Mouse (Mus musculus) hindbrain, embryonic 12.5 days (tissue): ENCODE results near the gene Ilf3. TPM values are rescaled to one million over a fixed set of nuclear protein-coding genes. Genes with fewer than 3 reads are reported as not detected.

Source experiments
- ATAC-seq: fragments of 200-750 bp; cut with Nextera tagmentation; 2 replicates; pipeline ENCODE4 v1.8.0; 2017; ENCODE audit warnings: moderate TSS enrichment; ENCODE audit not compliant: low FRiP score
- H3K27ac ChIP-seq: fragments of 300-500 bp; sonication (generic); 2 replicates; pipeline ENCODE4 v1.5.1; 2016; ENCODE audit warnings: mild to moderate bottlenecking
- H3K27me3 ChIP-seq: fragments of 300-500 bp; sonication (generic); 2 replicates; pipeline ENCODE4 v1.6.1; 2016; ENCODE audit warnings: mild to moderate bottlenecking
- H3K36me3 ChIP-seq: fragments of 300-500 bp; sonication (generic); 2 replicates; pipeline ENCODE4 v1.6.1; 2016; ENCODE audit warnings: mild to moderate bottlenecking
- H3K4me1 ChIP-seq: fragments of 300-500 bp; sonication (generic); 2 replicates; pipeline ENCODE4 v1.6.1; 2016
- H3K4me2 ChIP-seq: fragments of 300-500 bp; sonication (generic); replicated peaks from 2 replicates; pipeline ENCODE4 v1.6.1; 2016; ENCODE audit warnings: mild to moderate bottlenecking
- H3K4me3 ChIP-seq: fragments of 300-500 bp; sonication (generic); 2 replicates; pipeline ENCODE4 v1.5.1; 2016; ENCODE audit warnings: mild to moderate bottlenecking
- H3K9ac ChIP-seq: fragments of 300-500 bp; sonication (generic); 2 replicates; pipeline ENCODE4 v1.6.1; 2016; ENCODE audit warnings: mild to moderate bottlenecking, moderate library complexity
- H3K9me3 ChIP-seq: fragments of 300-500 bp; sonication (generic); replicated peaks from 2 replicates; pipeline ENCODE4 v1.6.1; 2016; ENCODE audit warnings: mild to moderate bottlenecking
- WGBS: fragments of 180-500 bp; shearing (Covaris S2); methylation state at CpG from one replicate; pipeline ENCODE4 v1.1.7; 2016; 5-methylcytosine and 5-hydroxymethylcytosine counted together
- polyA plus RNA-seq: library from polyadenylated mRNA; unstranded; fragments of >200 nt; fragmentation: Nextera tagmentation; extraction: Ambion mirVana; gene quantifications from 2 replicates; pipeline ENCODE4 v1.2.1, GENCODE M21; 2016

The Ilf3 gene
- polyA plus RNA-seq, 1 experiment from 2014 or later: 283 TPM

DNA sequence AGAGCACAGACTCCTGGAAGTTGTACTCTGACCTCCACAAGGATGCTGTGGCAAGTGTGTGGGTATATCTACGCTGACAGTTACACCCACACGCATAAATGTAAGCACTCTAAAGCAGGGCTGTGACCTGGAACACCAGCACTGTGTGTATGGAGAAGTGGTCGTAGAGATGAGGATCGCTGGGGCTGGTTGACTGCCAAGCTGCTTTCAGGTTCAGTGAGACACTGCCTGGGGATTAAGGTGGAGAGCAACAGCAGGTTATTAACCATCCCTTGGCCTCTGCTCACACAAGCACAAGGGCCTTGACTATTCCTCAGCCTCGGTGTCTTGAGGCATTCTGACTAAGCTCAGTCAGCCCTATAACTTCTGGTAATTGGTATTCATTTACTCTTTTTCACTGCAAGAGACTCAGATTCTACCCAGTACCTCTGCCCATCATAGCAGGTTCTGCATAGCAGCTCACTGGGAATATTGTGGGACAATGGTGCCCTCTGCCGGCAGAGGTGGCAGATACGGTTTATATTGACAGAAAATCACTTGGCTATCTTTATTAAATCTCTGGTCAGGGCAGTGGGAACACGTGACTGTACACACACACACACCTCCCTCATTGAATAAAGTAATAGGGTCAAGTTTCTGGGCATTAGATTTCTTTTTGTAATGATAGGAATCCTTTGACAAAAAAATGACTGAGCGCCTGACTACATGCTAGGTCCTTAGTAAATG is 42.1 kb downstream of the Ilf3 start:
- 0 out of 2 replicates have a peak, but pooled peaks have one; percentile 8 for ATAC-seq
- H3K9me3 ChIP-seq: no peaks in the 10 kb centered on the region
- H3K27me3 ChIP-seq: no peaks in the 10 kb centered on the region
- no peak overlapping the region for H3K27ac ChIP-seq
- H3K4me1 ChIP-seq: peaks cover 18% of the 10 kb centered on the region
- H3K9ac ChIP-seq: no peak overlapping the region
- H3K4me3 ChIP-seq: no peak overlapping the region
- H3K36me3 ChIP-seq: peaks cover 32% of the 10 kb centered on the region
- 36% methylated on average over 9 of the region's 9 CpGs for whole genome bisulfite sequencing
- no peak overlapping the region for H3K4me2 ChIP-seq

DNA sequence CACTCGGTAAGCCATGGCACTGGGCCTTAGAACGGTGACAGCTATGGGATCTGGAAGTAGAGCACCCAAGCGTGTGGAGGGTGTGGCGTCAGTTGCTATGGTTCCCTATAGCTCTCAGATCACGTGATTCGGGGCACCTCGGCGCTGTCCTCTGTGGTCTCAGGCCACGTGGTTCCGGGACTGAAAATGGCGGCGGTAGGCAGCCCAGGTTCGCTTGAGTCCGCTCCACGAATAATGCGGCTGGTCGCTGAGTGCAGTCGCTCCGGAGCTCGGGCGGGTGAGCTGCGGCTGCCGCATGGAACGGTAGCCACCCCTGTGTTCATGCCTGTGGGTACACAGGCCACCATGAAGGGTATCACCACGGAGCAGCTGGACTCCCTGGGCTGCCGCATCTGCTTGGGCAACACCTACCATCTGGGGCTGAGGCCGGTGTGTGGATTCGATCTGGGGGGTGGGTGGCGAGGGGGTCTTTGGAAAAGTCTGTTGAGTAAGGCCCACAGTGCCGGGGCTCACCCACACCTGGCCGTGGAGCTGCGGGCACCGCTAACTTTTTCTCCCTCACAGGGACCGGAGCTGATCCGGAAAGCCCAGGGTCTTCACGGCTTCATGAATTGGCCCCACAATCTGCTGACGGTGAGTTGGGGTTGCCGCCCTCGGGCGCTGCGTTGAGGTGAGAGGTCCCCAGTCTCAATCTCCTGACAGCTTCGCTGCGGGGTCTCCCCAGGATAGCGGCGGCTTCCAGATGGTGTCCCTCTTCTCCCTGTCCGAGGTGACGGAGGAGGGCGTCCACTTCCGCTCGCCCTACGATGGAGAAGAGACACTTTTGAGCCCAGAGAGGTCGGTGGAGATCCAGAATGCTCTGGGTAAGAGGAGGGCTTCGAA is 44.2 kb downstream of the Ilf3 start, which contains the start of gene Qtrt1:
Gene Qtrt1, plus strand, starts transcription at position 169 of the 882 bp plus-strand sequence.
- peak; percentile 96 for ATAC-seq
- Histone ChIP-seq H3K9me3 (no peaks in the 10 kb centered on the region), H3K4me3 (peak within 1 kb of the TSS; percentile 86), H3K27me3 (no peaks in the 10 kb centered on the region), H3K36me3 (peaks cover 29% of the 10 kb centered on the region), H3K4me1 (peaks cover 18% of the 10 kb centered on the region), H3K4me2 (peak within 1 kb of the TSS; percentile 90), H3K9ac (peak within 1 kb of the TSS; percentile 77), H3K27ac (peak within 1 kb of the TSS; percentile 75)
- 2% methylated on average over 53 of the region's 53 CpGs for WGBS

DNA sequence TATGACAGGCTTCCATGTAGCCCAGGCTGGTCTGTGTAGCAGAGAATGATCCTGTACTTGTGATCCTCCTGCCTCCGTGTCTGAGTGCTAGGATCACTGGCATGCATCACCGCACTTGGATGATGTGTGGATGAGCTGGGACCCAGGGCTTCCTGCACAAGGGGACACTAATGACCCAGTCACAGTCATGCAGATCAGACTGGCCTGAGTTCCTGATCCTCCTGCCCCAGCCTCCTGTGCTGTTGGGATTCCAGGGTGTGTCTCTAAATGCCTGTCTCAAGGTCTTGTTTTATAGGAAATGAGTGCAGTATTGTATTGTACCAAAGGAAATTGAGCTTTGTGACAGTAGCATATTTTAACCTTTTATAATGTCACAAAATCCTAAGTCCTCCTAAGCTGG is 50.2 kb downstream of the Ilf3 start:
- no peak overlapping the region for H3K4me3 ChIP-seq
- H3K36me3 ChIP-seq: peaks cover 67% of the 10 kb centered on the region
- no peaks in the 10 kb centered on the region for H3K9me3 ChIP-seq
- H3K27me3 ChIP-seq: no peaks in the 10 kb centered on the region
- 90% methylated on average over 2 of the region's 2 CpGs for WGBS
- no peak for ATAC-seq
- no peak overlapping the region for H3K4me2 ChIP-seq
- no peak overlapping the region for H3K27ac ChIP-seq
- H3K9ac ChIP-seq: no peak overlapping the region
- peaks cover 5% of the 10 kb centered on the region for H3K4me1 ChIP-seq

DNA sequence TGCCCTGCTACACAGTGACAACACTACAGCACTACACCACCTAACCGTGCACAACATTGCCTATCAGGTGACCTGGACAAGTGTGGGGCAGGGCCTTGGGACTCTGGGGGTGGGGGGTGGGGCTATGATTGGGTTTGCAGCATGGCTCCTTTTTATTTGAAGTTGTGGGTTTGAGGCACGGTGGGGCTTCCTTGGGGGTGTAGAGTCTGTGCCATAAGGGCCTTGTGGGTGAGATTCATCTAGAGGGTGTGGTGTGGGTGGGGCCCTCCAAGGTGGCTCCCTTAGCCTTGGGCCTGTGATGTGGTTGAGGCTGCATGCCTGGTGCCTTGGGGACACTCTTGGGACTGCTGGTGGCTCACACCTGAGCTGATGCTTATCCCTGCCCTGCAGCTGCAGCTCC is 52.0 kb downstream of the Ilf3 start:
- no peaks in the 10 kb centered on the region for H3K4me1 ChIP-seq
- no peaks in the 10 kb centered on the region for H3K9me3 ChIP-seq
- H3K36me3 ChIP-seq: peaks cover 59% of the 10 kb centered on the region
- no peak overlapping the region for H3K9ac ChIP-seq
- 92% methylated on average over 2 of the region's 2 CpGs for WGBS
- H3K27ac ChIP-seq: no peak overlapping the region
- no peak overlapping the region for H3K4me2 ChIP-seq
- no peaks in the 10 kb centered on the region for H3K27me3 ChIP-seq
- H3K4me3 ChIP-seq: no peak overlapping the region
- ATAC-seq: no peak

DNA sequence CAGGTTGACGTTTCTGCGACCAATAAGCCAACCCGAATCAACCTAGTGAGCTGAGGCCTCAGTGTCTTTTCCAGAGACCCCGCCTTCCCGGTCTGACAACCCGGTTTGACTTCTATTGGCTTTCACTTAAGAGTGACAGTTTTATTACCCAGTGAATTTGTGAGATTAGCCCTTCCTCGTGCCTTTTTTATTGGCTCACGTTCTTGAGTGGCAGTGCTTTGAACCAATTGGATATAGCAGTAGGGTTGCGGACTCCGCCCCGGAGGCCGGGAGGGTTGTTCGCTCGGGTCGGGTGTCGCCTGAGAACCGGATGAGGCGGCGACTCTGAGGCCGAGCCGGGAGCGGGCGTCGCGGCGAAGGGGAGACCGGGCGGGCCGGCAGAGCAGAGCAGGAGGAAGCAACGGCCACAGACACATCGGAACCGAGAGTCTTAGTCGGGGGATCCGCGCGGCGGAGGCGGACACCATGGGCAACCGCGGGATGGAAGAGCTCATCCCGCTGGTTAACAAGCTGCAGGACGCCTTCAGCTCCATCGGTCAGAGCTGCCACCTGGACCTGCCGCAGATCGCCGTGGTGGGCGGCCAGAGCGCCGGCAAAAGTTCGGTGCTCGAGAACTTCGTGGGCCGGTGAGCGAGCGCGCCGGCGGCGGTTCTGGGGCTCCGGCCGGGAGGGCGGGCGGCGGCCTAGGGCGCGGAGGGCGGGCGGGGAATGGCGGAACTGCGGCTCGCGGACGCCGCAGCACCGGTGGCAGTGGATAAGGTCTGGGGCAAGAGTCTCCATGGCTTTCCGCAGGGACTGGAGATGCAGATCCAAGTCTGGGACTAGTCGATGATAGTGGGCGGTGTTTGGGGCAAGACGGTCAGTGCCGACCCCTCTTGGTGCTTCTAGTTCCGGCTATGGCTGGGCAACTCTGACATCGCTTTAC is 57.2 kb downstream of the Ilf3 start, which contains the start of gene Dnm2:
Gene Dnm2, plus strand, starts transcription at position 278 of the 925 bp plus-strand sequence.
- H3K36me3 ChIP-seq: peaks cover 17% of the 10 kb centered on the region
- under 1% methylated on average over 81 of the region's 82 CpGs for WGBS
- H3K27ac ChIP-seq: peak within 1 kb of the TSS; percentile 82
- H3K4me2 ChIP-seq: peak within 1 kb of the TSS; percentile 85
- peaks cover 24% of the 10 kb centered on the region for H3K4me1 ChIP-seq
- peak within 1 kb of the TSS; percentile 90 for H3K9ac ChIP-seq
- H3K9me3 ChIP-seq: no peaks in the 10 kb centered on the region
- ATAC-seq: peak; percentile 99
- H3K4me3 ChIP-seq: peak within 1 kb of the TSS; percentile 90
- H3K27me3 ChIP-seq: no peaks in the 10 kb centered on the region

DNA sequence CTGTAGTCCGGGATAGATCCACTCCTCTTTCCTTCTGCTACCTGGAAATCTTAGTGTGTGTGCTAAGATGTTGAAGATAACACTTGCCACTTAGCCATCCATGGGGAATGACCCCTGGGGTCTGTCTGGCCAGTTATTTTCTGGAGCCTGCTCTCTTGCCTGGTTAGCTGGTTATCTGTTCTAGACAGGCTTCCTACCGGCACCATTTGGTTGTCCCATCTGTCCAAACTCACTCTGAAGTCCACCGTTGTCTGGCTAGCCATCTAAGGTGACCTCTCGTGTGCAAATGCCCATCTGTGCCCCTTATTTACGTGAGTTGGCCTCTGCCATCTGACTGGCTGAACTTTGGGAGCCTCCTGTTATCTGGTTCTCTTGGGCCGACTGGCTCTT is 57.9 kb downstream of the Ilf3 start:
- Histone ChIP-seq H3K9ac (peak overlapping the region; percentile 90), H3K9me3 (no peaks in the 10 kb centered on the region), H3K4me3 (peak overlapping the region; percentile 90), H3K4me1 (peaks cover 28% of the 10 kb centered on the region), H3K4me2 (peak overlapping the region; percentile 85), H3K27ac (no peak overlapping the region), H3K27me3 (no peaks in the 10 kb centered on the region), H3K36me3 (peaks cover 10% of the 10 kb centered on the region)
- ATAC-seq: no peak
- WGBS: 9% methylated on average over 6 of the region's 6 CpGs

DNA sequence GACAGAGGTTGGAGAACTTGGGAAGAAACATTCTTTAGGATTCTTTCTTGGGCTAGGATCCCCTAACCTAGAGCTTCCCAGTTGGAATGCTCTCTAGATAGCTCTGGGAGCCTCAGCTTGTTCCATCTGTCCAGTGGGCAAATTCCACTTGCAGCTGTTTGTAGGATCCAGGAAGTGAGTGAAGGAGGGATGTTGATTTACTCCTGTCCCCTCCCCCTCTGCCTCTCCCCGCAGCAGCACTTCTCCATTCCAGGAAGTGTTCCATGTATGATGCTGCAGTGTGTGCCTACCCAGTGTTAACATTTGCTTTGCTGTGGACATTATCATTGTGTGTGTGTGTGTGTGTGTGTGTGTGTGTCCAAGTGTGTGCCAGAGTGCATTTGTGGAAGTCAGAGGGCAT is 58.3 kb downstream of the Ilf3 start:
- Histone ChIP-seq H3K27me3 (no peaks in the 10 kb centered on the region), H3K4me3 (peak overlapping the region; percentile 90), H3K9me3 (no peaks in the 10 kb centered on the region), H3K4me1 (peaks cover 28% of the 10 kb centered on the region), H3K4me2 (peak overlapping the region; percentile 85), H3K27ac (no peak overlapping the region), H3K36me3 (peaks cover 6% of the 10 kb centered on the region), H3K9ac (peak overlapping the region; percentile 90)
- no peak for ATAC-seq
- 31% methylated on average over 1 of the region's 1 CpGs for WGBS

DNA sequence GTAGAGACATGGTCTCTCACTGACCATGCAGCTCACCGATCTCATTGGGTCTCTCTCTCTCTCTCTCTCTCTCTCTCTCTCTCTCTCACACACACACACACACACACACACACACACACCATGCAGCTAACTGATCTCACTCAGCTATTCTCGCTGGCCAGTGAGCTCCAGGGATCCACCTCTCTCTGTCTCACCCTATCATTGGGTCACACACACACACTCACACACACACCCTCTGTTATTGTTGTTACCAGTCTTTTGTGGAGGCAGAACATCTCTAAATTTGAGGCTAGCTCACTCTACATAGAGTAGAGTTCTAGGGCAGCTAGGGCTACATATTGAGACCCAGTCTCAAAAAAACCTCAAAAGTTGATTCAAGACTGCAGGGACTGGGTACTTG is 58.9 kb downstream of the Ilf3 start:
- peak overlapping the region; percentile 90; the same call in 1 of the 2 replicates for H3K4me3 ChIP-seq

DNA sequence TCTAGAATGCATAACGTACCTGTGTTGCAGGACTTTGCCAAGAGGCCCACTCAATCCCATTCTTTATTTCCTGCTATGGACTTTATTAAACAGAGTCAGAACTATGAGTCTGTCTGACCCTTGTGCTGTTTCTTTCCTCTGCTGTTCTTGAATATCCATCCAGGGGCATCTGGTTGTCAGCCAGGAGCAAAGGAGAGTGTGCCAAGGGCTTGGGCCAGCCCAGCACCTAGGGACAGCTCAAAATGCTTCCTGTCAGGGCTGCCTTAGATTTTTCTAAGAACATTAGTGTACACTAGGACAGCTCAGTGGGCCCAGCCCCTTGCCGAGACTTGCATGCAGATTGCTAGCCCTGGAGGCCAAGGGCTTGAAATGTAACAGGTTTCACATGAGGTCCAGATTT is 60.1 kb downstream of the Ilf3 start:
- Histone ChIP-seq H3K27me3 (no peaks in the 10 kb centered on the region), H3K4me1 (peaks cover 28% of the 10 kb centered on the region), H3K9ac (no peak overlapping the region), H3K4me2 (no peak overlapping the region), H3K27ac (no peak overlapping the region), H3K9me3 (no peaks in the 10 kb centered on the region), H3K36me3 (no peaks in the 10 kb centered on the region), H3K4me3 (no peak overlapping the region)
- 84% methylated on average over 2 of the region's 2 CpGs for WGBS
- ATAC-seq: no peak

More for the DNA sequence above, 58.9 kb downstream of the Ilf3 start:
- no peaks in the 10 kb centered on the region for H3K9me3 ChIP-seq
- H3K4me1 ChIP-seq: peaks cover 28% of the 10 kb centered on the region
- peak overlapping the region; percentile 90; the same call in 1 of the 2 replicates for H3K9ac ChIP-seq
- no peaks in the 10 kb centered on the region for H3K27me3 ChIP-seq
- no peak overlapping the region for H3K27ac ChIP-seq
- peaks cover under 1% of the 10 kb centered on the region for H3K36me3 ChIP-seq
- ATAC-seq: no peak
- H3K4me2 ChIP-seq: peak overlapping the region; percentile 85
- WGBS: 72% methylated on average over 2 of the region's 2 CpGs

DNA sequence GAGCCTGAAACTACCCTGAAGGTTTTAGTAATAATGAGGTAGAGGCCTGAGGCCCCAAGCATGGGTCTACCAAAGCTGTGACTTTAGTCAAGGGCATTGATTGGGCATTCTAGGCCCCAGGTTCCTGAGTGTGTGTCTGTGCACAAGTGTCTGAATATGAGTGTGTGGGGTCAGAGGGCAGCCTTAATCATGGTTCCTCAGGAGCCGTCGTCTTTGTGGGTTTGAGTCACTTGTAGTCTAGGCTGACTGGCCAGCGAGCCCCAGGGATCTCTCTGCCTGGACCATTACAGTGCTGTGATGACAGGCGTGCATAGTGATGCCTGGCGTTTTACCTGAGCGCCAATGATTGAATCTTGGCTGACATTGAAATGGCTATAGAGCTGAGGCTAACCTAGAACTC is 60.5 kb downstream of the Ilf3 start:
- no peak overlapping the region for H3K27ac ChIP-seq
- no peaks in the 10 kb centered on the region for H3K27me3 ChIP-seq
- peaks cover 28% of the 10 kb centered on the region for H3K4me1 ChIP-seq
- no peak overlapping the region for H3K4me3 ChIP-seq
- WGBS: 81% methylated on average over 6 of the region's 6 CpGs
- H3K9me3 ChIP-seq: no peaks in the 10 kb centered on the region
- H3K36me3 ChIP-seq: no peaks in the 10 kb centered on the region
- no peak for ATAC-seq
- H3K4me2 ChIP-seq: no peak overlapping the region
- no peak overlapping the region for H3K9ac ChIP-seq

DNA sequence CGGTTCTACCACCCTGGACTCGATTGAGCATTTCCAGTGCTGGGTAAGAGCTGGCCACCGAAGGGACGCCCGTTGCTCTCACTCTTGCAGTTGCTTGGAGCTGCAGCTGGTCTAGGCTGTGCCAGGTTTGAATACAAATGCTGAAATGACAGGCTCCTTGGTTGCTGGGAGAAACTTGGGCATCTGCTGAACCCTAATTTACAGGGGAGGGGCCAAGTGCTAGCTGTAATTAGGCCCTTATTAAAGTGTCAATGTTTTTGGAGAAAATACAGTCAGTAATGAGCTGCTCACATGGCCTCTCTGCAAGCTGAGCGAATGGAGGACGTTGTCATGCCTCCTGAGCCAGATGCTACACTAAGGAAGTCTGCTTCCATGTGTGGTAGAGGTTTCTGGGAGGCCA is 63.1 kb downstream of the Ilf3 start:
- ATAC-seq: no peak
- Histone ChIP-seq H3K4me1 (peaks cover 27% of the 10 kb centered on the region), H3K27ac (no peak overlapping the region), H3K4me2 (no peak overlapping the region), H3K27me3 (no peaks in the 10 kb centered on the region), H3K4me3 (no peak overlapping the region), H3K9me3 (no peaks in the 10 kb centered on the region), H3K36me3 (no peaks in the 10 kb centered on the region), H3K9ac (no peak overlapping the region)
- 91% methylated on average over 7 of the region's 7 CpGs for WGBS
